Mouse (Mus musculus): ENCODE measurements around the gene Ugt2b37.
"Not testable (repeated sequence)": the region's sequence is repeated elsewhere in the genome, so short reads cannot be mapped to it uniquely, and the experiment has no call there.

Gene Ugt2b37

DNA sequence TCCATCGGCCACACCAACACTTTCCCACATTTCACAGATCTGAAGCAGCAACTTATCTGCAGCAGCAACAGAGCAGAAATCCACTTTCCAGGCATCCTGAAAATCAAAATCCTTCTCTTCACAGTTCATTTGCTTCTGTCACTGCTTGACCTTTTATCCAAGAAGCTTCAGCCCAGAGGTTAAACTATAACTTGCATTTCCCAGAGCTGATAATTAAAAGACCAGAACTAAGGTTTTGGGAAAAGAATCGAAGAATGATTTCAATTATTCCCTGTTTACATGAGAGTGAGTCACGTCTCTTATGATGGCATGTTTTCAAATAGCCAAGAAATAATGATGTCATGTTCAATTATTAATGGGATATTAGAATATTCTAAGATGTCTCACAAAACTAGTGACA is at the start of gene Ugt2b37:
TSS of gene Ugt2b37 (minus strand) at position 129 of the 400 bp plus-strand sequence.
- DNase-seq (ENCODE audit: low read depth in 2 of 2, low spot score in 2 of 2): not testable (repeated sequence)

- not testable (repeated sequence) for DNase-seq (ENCODE audit: low read depth in 2 of 2, low spot score in 2 of 2)
Observed at GRCm38 (mm10) chr5:87286180-87286579, 31.6 kb upstream of the Ugt2b37 start.

- not testable (repeated sequence) for DNase-seq (ENCODE audit: low read depth in 2 of 2, low spot score in 2 of 2)
Observed at GRCm38 (mm10) chr5:87275986-87276385, 21.4 kb upstream of the Ugt2b37 start.

DNA sequence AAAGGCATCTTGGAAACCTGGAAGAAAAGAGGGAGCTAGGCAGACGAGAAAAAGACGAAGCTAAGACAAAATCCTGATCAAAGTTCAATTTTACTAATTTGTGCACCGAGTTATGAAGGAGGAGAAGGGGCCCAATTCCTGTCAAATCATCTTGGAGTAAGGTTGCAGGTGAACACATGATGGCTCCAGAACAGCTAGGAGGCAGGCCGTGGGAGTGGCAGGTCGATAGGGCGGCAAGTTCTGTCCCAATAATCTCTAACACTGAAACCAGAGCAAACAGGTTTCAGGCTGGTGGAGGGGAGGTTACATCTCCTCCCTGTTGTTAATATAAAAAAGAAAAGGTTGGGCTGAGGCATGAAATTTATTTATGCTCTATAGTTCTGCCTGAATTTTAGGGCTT is 21.0 kb upstream of the Ugt2b37 start:
- DNase-seq (ENCODE audit: low read depth in 2 of 2, low spot score in 2 of 2): no peak

DNA sequence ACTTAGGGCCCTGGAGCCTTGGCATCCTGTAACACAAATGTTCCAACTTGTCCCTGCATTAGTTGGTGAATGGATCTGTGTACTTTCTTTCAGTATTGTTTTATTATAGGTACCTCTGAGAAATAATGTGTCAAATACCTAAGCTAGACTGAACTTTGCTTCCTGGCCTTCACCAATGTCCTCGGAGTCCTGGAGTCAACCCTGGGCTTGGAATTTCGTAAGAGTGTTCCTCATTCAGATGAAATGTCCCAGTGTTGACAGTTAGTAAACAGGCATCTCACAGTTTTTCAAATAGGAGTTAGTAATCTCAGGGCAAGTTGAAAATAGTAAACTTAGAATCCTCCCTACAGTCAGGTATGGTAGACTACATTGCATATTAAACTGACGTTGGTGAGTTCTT is 1.2 kb upstream of the Ugt2b37 start:
- DNase-seq (ENCODE audit: low read depth in 2 of 2, low spot score in 2 of 2): no peak

DNA sequence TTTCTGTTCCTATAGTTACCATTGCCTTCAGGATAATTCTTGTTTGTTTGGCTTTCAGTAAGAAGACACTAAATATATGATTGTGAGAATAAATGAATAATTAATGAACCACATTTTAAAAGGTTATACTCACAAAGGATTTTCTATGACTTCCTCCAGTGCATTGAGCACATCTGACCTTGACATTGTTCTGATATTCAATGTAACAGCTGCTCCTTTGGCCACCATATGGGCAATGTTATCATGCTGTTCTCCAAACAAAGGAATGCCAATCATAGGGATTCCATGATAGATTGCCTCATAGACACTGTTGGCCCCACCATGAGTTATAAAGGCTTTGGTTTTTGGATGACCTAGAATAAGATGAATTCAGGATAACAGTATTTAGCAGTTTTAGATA is 12.5 kb downstream of the Ugt2b37 start:
- not testable (repeated sequence) for DNase-seq (ENCODE audit: low read depth in 2 of 2, low spot score in 2 of 2)

DNA sequence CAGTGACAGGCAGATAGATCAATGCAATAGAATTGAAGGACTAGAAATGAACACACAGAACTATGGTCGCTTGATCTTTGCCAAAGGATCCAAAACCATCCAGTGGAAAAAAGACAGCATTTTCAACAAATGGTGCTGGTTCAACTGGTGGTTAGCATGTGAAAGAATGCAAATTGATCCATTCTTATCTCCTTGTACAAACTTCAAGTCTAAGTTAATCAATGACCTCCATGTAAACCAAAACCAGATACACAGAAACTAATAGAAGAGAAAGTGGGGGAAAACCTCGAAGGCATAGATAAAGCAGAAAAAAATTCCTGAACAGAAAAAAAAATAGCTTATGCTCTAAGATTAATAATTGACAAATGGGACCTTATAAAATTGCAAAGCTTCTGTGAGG is 58.2 kb downstream of the Ugt2b37 start:
- DNase-seq (ENCODE audit: low read depth in 2 of 2, low spot score in 2 of 2): not testable (repeated sequence)
